Comparison of ENCODE assay signal across 26 mouse cellular contexts in genomic region chr3:102212896-102213295, GRCm38 (mm10). TPM values are rescaled to one million over a fixed set of nuclear protein-coding genes. Genes with fewer than 3 reads are reported as not detected.
DNase-seq lines count a peak whose midpoint lies in the region; ATAC-seq lines count a peak whose summit lies in the region.
"Had no signal": no experiment of that assay in that cellular context is flagged by ENCODE, and none has a peak within 500 bp of the region (broad histone marks: within the 10 kb centered on the region; RNA-seq: fewer than 3 reads in every experiment).

No protein-coding gene starts in this region.

- H3K9me3 ChIP-seq in heart, embryonic 10.5 days: no peaks in the 10 kb centered on the region
- H3K9me3 ChIP-seq in neural tube, embryonic 15.5 days (replicated peaks): no peaks in the 10 kb centered on the region
- H3K9me3 ChIP-seq: hindbrain, embryonic 15.5 days; liver, embryonic 13.5 days; neural tube, embryonic 12.5 days had no signal

- no peaks in the 10 kb centered on the region for H3K36me3 ChIP-seq in heart, embryonic 10.5 days
- no peaks in the 10 kb centered on the region for H3K36me3 ChIP-seq in neural tube, embryonic 15.5 days
- H3K36me3 ChIP-seq: hindbrain, embryonic 15.5 days; liver, embryonic 13.5 days; neural tube, embryonic 12.5 days had no signal

- no peak overlapping the region for H3K27ac ChIP-seq in heart, embryonic 10.5 days
- no peak overlapping the region for H3K27ac ChIP-seq in neural tube, embryonic 15.5 days (replicated peaks)
- H3K27ac ChIP-seq: hindbrain, embryonic 15.5 days; layer of hippocampus, adult 2 months; liver, embryonic 13.5 days; neural tube, embryonic 12.5 days had no signal

- DNase-seq in heart, embryonic 10.5 days (ENCODE audit: low spot score): peak; percentile 68
- no peak for DNase-seq in heart, adult 9 months (ENCODE audit: low spot score in 2 of 2)
- DNase-seq in neural tube, embryonic 10.5 days (ENCODE audit: extremely low spot score, low spot score): peak; percentile 12
- DNase-seq in R1 (ENCODE audit: low read depth, low spot score): peak; percentile 88
- DNase-seq in layer of hippocampus, adult 18-20 months (ENCODE audit: low spot score in 2 of 2): no peak
- DNase-seq in frontal cortex, postnatal 36 days (ENCODE audit: low spot score in 2 of 2): no peak
- DNase-seq: adrenal gland, postnatal 25 days; cerebellum, adult 8-10 months; cerebellum, postnatal 36 days; gastrocnemius, postnatal 36 days; kidney, adult 2 months; kidney, postnatal 14 days; liver, embryonic 13.5 days; lung, adult 2 months; lung, postnatal 36 days; retina, postnatal 1 day; right cerebral cortex, postnatal 25 days; spleen, adult 18-20 months; thymus, postnatal 36 days had no signal

- H3K27me3 ChIP-seq in heart, embryonic 10.5 days (ENCODE audit: insufficient read depth, poor library complexity, severe bottlenecking): no peaks in the 10 kb centered on the region
- H3K27me3 ChIP-seq in neural tube, embryonic 15.5 days (replicated peaks): 0 out of 2 replicates have a peak, but pooled peaks cover 2% of the 10 kb centered on the region
- H3K27me3 ChIP-seq: hindbrain, embryonic 15.5 days; megakaryocyte, embryonic 14.5 days; neural tube, embryonic 12.5 days had no signal

- peaks cover 11% of the 10 kb centered on the region for H3K4me1 ChIP-seq in heart, embryonic 10.5 days
- H3K4me1 ChIP-seq in neural tube, embryonic 15.5 days: no peaks in the 10 kb centered on the region
- H3K4me1 ChIP-seq: hindbrain, embryonic 15.5 days; liver, embryonic 13.5 days; megakaryocyte, embryonic 14.5 days; neural tube, embryonic 12.5 days had no signal

- no peak for ATAC-seq in neural tube, embryonic 15.5 days (ENCODE audit: low FRiP score)
- ATAC-seq: CD4-positive, CD25-positive, alpha-beta regulatory T cell, adult 4 months; forebrain, embryonic 16.5 days had no signal

- H3K4me2 ChIP-seq in neural tube, embryonic 15.5 days: no peak overlapping the region
- H3K4me2 ChIP-seq: hindbrain, embryonic 15.5 days; liver, embryonic 13.5 days; neural tube, embryonic 12.5 days had no signal

- H3K9ac ChIP-seq in neural tube, embryonic 15.5 days (replicated peaks): no peak overlapping the region
- H3K9ac ChIP-seq: hindbrain, embryonic 15.5 days; liver, embryonic 13.5 days; neural tube, embryonic 12.5 days had no signal

- WGBS in heart, embryonic 10.5 days: 63% methylated on average over 6 of the region's 6 CpGs
- WGBS in neural tube, embryonic 15.5 days: 50% methylated on average over 6 of the region's 6 CpGs

- no peak overlapping the region for H3K4me3 ChIP-seq in heart, embryonic 10.5 days
- no peak overlapping the region for H3K4me3 ChIP-seq in neural tube, embryonic 15.5 days (replicated peaks)
- H3K4me3 ChIP-seq: hindbrain, embryonic 15.5 days; layer of hippocampus, adult 2 months; liver, embryonic 13.5 days; megakaryocyte, embryonic 14.5 days; neural tube, embryonic 12.5 days had no signal

RNA-seq across cellular contexts. Expression of gene Vangl1, which starts 8.4 kb away (rescaled TPM):
- polyA plus RNA-seq in heart, embryonic 10.5 days (2016; fragmentation: Nextera tagmentation; extraction: Ambion mirVana): 26.5 and 32.8 TPM in 2 replicates
- 9.0 and 11.8 TPM in 2 replicates for polyA plus RNA-seq in neural tube, embryonic 15.5 days (2015; fragmentation: Nextera tagmentation; extraction: Ambion mirVana)
- 1 to 10 TPM; 5.5 to 7.8 TPM for total RNA-seq in layer of hippocampus, adult 18-20 months (2021)

Comparison
In these comparisons a context has a peak if more than half of its experiments do, and no peak if none do; other contexts are left out.
1. DNase-seq: peak in heart, embryonic 10.5 days (single experiment), neural tube, embryonic 10.5 days (single experiment) and R1 (single experiment); none in heart, adult 9 months (0 of 2), layer of hippocampus, adult 18-20 months (0 of 2) and frontal cortex, postnatal 36 days (0 of 2).